Mouse (Mus musculus) kidney, postnatal 14 days (tissue): Measurements from ENCODE around the gene Tbc1d22a.

Experiments
- DNase-seq: peaks from one replicate; pipeline ENCODE4 v3.0.0; 2022; ENCODE audit warnings: mixed read lengths

Tbc1d22a gene

GRCm38 (mm10) chr15:86513336-86513735 is 299.1 kb downstream of the Tbc1d22a start:
- DNase-seq, result no peak

DNA sequence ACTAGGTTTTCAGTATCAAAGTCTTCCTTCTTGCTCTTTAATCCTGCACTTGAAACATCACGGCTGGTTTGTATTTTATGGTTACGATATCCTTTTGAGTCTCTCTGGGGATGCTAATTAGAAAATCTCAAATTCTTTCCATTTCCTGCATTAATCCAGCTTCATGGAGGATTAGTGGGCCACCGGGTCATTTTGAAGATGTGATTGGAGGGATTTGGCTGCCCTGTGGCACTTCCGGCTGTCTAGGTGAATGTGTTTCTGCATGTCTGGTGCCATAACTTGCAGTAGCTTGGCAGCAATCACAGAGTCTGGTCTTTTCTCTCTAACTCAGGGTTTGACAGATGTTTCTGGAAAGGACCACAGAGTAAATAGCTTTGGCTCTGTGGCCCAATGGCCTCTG is 305.9 kb downstream of the Tbc1d22a start:
- no peak for DNase-seq

GRCm38 (mm10) chr15:86535356-86535755 is 321.1 kb downstream of the Tbc1d22a start:
- no peak for DNase-seq

DNA sequence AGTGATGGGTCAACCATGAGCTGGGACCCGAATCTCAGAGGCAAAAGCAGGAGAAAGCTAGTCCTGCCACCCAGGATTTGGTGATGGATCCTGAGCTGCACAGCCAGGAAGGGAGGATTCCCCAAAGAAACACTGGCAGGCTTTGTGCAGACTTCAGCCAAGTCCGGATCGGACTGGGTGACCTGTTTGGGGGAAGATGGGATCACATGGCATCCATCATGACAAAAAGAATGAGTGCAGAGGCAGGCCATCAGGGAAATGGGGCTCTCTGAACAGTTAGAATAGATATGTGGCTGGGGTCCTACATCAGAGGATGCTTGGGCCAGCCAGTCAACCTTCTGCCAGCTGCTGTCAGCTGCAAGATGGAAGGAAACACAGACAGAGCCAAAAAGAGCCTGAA is 328.1 kb downstream of the Tbc1d22a start:
- DNase-seq, result no peak

DNA sequence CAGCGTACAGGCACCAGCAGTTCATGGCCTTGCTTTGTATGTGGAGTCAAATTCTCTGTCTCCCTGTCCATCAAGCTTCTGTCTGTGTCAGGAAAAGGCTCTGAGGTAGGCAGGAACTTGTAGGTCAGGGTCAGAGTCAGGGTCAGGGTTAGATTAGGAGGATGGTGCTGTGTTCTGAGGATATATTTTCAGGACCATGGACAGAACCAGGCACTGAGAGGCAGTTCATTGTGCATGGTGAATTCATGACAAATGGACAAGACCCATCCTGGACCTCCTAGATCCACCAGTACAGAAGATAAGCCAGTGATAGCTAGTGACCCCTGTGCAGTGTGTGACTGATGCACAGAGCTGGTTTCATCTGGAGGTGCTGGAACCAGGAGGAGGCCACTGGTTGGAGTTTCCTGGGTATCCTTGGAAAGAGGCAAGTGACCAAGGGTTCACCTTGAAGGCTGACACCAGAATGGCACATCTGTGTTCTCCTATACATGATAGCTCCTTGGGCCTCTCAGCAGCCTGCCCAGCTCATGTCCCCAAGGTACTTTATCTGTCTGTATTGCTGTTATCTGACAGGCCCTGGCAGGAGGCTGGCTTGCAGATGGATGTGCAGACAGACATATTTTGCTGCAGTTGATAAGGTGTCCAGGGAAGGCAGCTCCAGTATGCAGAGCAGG is 330.0 kb downstream of the Tbc1d22a start:
- no peak for DNase-seq
